Mouse (Mus musculus) small intestine, adult 2 months (tissue): ENCODE results near the gene Mtcl1.

Source experiments
- CTCF ChIP-seq: fragments of 200-500 bp; IDR thresholded peaks from 2 replicates; pipeline ENCODE4 v1.5.1; 2012; ENCODE audit warnings: low read depth, mild to moderate bottlenecking, control low read depth, inconsistent platforms, low read length, moderate library complexity, mixed read lengths; ENCODE audit not compliant: insufficient replicate concordance, insufficient read length; ENCODE audit errors: extremely low read depth
- POLR2A ChIP-seq: fragments of 200-500 bp; IDR thresholded peaks from 2 replicates; pipeline ENCODE4 v1.6.1; 2012; ENCODE audit warnings: low read depth, mild to moderate bottlenecking, control low read depth, inconsistent platforms, low read length, moderate library complexity

- no peak for TF ChIP-seq CTCF
- TF ChIP-seq POLR2A: no peak
Measured at GRCm38 (mm10) chr17:66340798-66341197, 108.8 kb downstream of the Mtcl1 start.
